Mouse (Mus musculus) liver, postnatal 0 days (tissue): Measurements from ENCODE around the gene Gm28042.

Source experiments
- CTCF ChIP-seq: sonication (generic); IDR thresholded peaks from 2 replicates; pipeline ENCODE4 v1.5.1; 2016; ENCODE audit warnings: antibody characterized with exemption, low read depth
- EP300 ChIP-seq: IDR thresholded peaks from 2 replicates; pipeline ENCODE4 v1.6.1; 2016; ENCODE audit warnings: antibody characterized with exemption, low read depth, mild to moderate bottlenecking

DNA sequence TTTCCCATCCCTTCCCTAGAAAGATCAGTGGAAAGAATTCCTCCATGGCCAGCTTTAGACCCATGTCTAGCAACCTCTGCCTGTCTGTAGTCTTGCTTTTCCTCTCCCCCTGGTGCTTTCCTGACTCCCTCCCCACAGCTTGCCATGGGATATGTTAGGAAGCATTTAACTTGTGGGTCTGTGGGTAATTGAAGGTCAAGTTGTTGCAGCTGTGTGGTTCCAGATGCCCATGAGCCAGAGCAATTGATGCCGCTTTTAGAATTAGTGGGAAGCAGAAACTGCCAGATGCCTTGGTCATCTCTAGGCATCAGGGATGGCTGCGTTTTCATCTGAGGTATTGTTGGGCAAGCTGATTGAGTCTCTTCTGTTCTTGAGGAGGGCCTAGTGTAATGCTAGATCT lies 45.7 kb upstream of the Gm28042 start:
- TF ChIP-seq EP300 (no peak), CTCF (no peak)
